Mouse (Mus musculus): Measurements from ENCODE around the gene Bzw2. TPM values are rescaled to one million over a fixed set of nuclear protein-coding genes. Genes with fewer than 3 reads are reported as not detected.

Bzw2 gene
- polyA plus RNA-seq, 1 experiment from 2014 or later: 122 TPM

DNA sequence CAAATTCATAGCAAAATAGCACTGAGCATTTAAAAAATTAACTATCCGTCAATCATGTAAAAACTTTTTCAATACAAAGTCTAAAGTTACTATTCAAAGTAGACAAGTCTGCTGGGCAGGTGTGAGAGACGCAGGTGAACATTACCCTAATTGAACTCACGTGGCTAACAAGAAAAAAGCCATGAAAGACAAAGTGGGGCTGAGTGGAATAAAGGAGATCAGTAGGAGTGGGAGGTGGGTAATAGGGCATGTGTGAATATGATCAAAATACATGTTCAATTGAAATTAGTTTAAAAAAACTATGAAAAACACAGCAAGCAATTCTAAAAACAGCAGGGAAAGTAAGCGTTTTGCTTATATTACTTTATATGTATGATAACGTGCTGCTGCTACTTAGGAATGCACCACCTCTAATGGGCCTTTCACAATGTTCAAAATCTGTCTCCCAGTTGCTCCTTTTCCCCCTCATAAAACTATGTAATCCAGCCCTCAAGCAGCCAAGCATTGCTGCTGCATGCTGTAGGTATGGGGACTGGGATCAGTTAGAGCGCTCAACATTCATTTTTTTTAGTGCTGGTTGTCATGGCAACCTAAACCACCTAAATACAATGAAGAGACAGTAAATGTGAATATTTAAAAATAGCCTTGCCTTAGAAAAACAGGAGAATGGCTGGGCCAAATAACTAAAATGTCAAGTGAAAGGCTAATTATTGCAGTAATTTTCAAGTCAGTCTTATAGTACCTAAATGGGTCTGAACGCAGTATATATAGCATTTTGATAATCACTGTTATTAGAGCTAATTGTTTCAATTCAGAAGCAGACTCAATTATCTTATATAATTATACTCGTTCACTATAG is 54.9 kb downstream of the Bzw2 start:
- WGBS: 97% methylated on average over 8 of the region's 8 CpGs
- Histone ChIP-seq H3K4me2 (replicated peaks; ENCODE audit: low read depth) (no peak overlapping the region), H3K27ac (replicated peaks) (no peak overlapping the region), H3K9me3 (ENCODE audit: control insufficient read depth, low read length) (no peaks in the 10 kb centered on the region), H3K27me3 (ENCODE audit: control insufficient read depth, insufficient read depth, low read length) (no peaks in the 10 kb centered on the region), H3K9ac (ENCODE audit: low read length) (no peak overlapping the region), H3K4me3 (ENCODE audit: low read depth, low read length) (no peak overlapping the region), H3K4me1 (replicated peaks; ENCODE audit: control insufficient read depth, insufficient read depth) (no peaks in the 10 kb centered on the region), H3K36me3 (ENCODE audit: control insufficient read depth, insufficient read depth, low read length) (peaks cover 21% of the 10 kb centered on the region)
- ATAC-seq (ENCODE audit: low FRiP score, low TSS enrichment) (no peak), DNase-seq (ENCODE audit: low spot score) (no peak)
- no peak for TF ChIP-seq CTCF (IDR thresholded peaks at IDR 0.05; ENCODE audit: low read depth)
- no peak for TF ChIP-seq EP300 (optimal IDR thresholded peaks at IDR 0.05)

DNA sequence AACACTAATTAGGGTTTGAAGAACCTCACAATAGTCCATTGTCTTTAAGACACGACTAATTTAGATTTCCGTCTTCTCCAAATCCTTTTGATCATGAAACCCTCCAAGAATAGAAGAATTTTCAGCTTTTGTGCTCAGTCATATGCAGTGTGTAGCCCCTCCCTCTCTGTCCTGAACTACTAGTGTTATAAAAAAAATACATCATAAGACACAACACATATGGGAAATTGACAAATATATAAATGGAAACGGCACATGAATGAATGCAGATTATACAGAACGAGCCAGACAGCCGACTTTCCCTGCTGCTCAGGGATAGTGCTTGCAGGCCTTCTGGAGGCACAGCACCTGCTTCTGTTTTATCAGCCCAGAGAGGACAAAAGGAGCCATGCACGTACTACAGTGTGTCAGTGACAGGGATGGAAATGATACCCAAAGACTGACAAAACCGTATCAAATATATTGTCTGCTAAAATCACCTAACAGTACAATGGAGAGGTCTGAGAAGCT is 62.5 kb downstream of the Bzw2 start:
- TF ChIP-seq EP300 (optimal IDR thresholded peaks at IDR 0.05) (no peak), CTCF (IDR thresholded peaks at IDR 0.05; ENCODE audit: low read depth) (no peak)
- Histone ChIP-seq H3K4me2 (replicated peaks; ENCODE audit: low read depth) (no peak overlapping the region), H3K4me1 (replicated peaks; ENCODE audit: control insufficient read depth, insufficient read depth) (no peaks in the 10 kb centered on the region), H3K9ac (ENCODE audit: low read length) (no peak overlapping the region), H3K4me3 (ENCODE audit: low read depth, low read length) (no peak overlapping the region), H3K27me3 (ENCODE audit: control insufficient read depth, insufficient read depth, low read length) (no peaks in the 10 kb centered on the region), H3K36me3 (ENCODE audit: control insufficient read depth, insufficient read depth, low read length) (peaks cover 10% of the 10 kb centered on the region), H3K27ac (replicated peaks) (no peak overlapping the region), H3K9me3 (ENCODE audit: control insufficient read depth, low read length) (no peaks in the 10 kb centered on the region)
- DNase-seq (ENCODE audit: low spot score) (no peak), ATAC-seq (ENCODE audit: low FRiP score, low TSS enrichment) (no peak)
- WGBS: 80% methylated on average over 7 of the region's 7 CpGs

DNA sequence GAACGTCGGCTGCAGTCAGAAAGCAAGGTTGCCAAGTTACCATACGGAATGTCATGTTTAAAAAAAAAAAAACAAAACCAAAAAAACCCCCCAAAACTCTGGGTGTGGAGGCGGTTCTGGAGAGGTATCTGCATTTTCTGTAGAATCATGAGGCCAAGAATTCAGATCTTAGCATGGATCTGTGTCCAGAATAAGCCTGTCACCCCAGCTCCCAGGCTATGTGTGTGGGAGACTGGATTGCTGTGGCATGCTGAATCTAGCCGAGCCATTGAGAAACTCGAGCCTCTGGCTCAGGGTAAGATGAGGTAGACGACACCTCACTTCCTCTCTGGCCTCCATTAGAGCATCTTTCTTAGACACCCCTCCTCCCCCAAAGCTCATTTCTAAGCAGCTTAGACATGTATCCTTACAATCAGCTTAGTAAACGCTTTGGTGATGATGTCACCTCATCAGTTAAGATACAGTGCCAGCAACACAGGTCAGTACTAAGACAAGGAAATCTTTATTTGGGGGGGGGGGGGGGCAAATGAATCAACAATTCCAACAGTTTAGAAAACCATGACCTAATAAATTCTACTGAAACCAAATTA is 64.7 kb downstream of the Bzw2 start:
- H3K4me1 ChIP-seq (replicated peaks; ENCODE audit: control insufficient read depth, insufficient read depth): no peaks in the 10 kb centered on the region
- no peak overlapping the region for H3K9ac ChIP-seq (ENCODE audit: low read length)
- H3K27ac ChIP-seq (replicated peaks): no peak overlapping the region
- H3K4me3 ChIP-seq (ENCODE audit: low read depth, low read length): no peak overlapping the region
- no peak for TF ChIP-seq CTCF (IDR thresholded peaks at IDR 0.05; ENCODE audit: low read depth)
- TF ChIP-seq EP300 (optimal IDR thresholded peaks at IDR 0.05): no peak
- DNase-seq (ENCODE audit: low spot score) (no peak), ATAC-seq (ENCODE audit: low FRiP score, low TSS enrichment) (no peak)
- peaks cover 10% of the 10 kb centered on the region for H3K36me3 ChIP-seq (ENCODE audit: control insufficient read depth, insufficient read depth, low read length)
- WGBS: 80% methylated on average over 8 of the region's 8 CpGs
- no peak overlapping the region for H3K4me2 ChIP-seq (replicated peaks; ENCODE audit: low read depth)
- no peaks in the 10 kb centered on the region for H3K27me3 ChIP-seq (ENCODE audit: control insufficient read depth, insufficient read depth, low read length)
- no peaks in the 10 kb centered on the region for H3K9me3 ChIP-seq (ENCODE audit: control insufficient read depth, low read length)

DNA sequence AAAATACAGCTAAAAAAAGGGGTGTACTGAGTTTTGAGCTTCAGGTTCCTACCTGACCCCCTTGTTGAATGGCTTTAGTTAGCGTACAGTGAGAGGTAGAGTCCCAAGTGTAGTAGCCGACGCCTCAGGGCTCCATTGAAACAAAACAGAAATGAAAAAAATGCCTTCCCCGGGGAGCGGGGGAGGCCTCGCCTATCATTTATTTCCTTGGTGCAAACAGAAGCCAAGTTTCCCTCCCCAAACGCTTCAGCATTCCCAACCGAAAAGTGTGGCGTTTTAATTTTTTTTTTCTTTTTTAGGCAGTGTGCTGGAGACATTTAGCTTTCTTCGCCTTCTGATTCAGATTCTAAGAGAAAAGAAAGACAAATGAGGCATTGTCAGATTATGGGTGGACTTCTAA is 65.9 kb downstream of the Bzw2 start:
- 81% methylated on average over 10 of the region's 10 CpGs for WGBS
- H3K36me3 ChIP-seq (ENCODE audit: control insufficient read depth, insufficient read depth, low read length): peaks cover 10% of the 10 kb centered on the region
- no peaks in the 10 kb centered on the region for H3K4me1 ChIP-seq (replicated peaks; ENCODE audit: control insufficient read depth, insufficient read depth)
- ATAC-seq (ENCODE audit: low FRiP score, low TSS enrichment): no peak
- TF ChIP-seq EP300 (optimal IDR thresholded peaks at IDR 0.05) (no peak), CTCF (IDR thresholded peaks at IDR 0.05; ENCODE audit: low read depth) (no peak)
- no peak overlapping the region for H3K4me2 ChIP-seq (replicated peaks; ENCODE audit: low read depth)
- no peaks in the 10 kb centered on the region for H3K27me3 ChIP-seq (ENCODE audit: control insufficient read depth, insufficient read depth, low read length)
- no peak for DNase-seq (ENCODE audit: low spot score)
- no peak overlapping the region for H3K9ac ChIP-seq (ENCODE audit: low read length)
- no peaks in the 10 kb centered on the region for H3K9me3 ChIP-seq (ENCODE audit: control insufficient read depth, low read length)
- H3K27ac ChIP-seq (replicated peaks): no peak overlapping the region
- no peak overlapping the region for H3K4me3 ChIP-seq (ENCODE audit: low read depth, low read length)

DNA sequence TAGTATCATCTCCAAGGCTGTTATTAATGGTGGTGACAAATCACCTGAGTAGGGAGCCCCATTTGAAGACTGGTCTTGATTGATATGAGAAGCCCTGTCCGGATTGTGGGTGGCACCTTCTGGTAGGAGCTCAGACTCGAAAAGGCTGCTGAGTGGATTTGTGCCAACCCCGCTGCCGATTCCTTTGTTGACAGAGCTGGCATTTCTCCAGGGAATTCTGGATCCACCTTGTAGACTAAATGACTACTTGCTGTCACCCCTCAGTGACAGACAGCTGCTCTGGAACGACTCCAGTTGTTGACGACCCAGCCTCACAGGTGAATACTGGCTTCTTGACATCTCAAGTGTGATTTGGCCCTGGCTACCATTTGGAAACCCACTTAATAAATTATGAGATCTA is 68.7 kb downstream of the Bzw2 start:
- H3K9me3 ChIP-seq (ENCODE audit: control insufficient read depth, low read length): no peaks in the 10 kb centered on the region
- H3K9ac ChIP-seq (ENCODE audit: low read length): no peak overlapping the region
- DNase-seq (ENCODE audit: low spot score) (peak; percentile 22), ATAC-seq (ENCODE audit: low FRiP score, low TSS enrichment) (no peak)
- H3K36me3 ChIP-seq (ENCODE audit: control insufficient read depth, insufficient read depth, low read length): peaks cover 8% of the 10 kb centered on the region
- no peaks in the 10 kb centered on the region for H3K27me3 ChIP-seq (ENCODE audit: control insufficient read depth, insufficient read depth, low read length)
- no peak overlapping the region for H3K4me3 ChIP-seq (ENCODE audit: low read depth, low read length)
- H3K4me1 ChIP-seq (replicated peaks; ENCODE audit: control insufficient read depth, insufficient read depth): no peaks in the 10 kb centered on the region
- TF ChIP-seq EP300 (optimal IDR thresholded peaks at IDR 0.05) (no peak), CTCF (IDR thresholded peaks at IDR 0.05; ENCODE audit: low read depth) (no peak)
- WGBS: 44% methylated on average over 6 of the region's 6 CpGs
- H3K4me2 ChIP-seq (replicated peaks; ENCODE audit: low read depth): no peak overlapping the region
- H3K27ac ChIP-seq (replicated peaks): no peak overlapping the region

DNA sequence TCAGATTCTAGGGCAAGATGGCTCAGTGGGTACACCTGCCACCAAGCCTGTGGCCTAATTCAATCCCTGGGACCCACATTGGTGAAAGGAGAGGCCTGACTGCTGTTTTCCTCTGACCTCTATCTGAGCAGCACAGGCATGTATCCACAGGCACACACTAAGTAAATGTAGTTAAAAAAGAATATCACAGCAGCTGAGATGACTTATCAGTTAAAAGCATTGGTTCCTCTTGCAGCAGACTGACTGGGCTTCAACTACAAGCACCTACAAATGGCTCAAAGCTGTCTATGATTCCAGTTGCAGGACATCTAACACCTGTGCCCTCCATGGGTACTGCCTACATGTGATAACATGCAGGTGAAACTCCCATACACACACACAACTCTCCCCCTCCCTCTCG is 69.1 kb downstream of the Bzw2 start:
- no peak overlapping the region for H3K4me3 ChIP-seq (ENCODE audit: low read depth, low read length)
- H3K4me2 ChIP-seq (replicated peaks; ENCODE audit: low read depth): no peak overlapping the region
- no peaks in the 10 kb centered on the region for H3K27me3 ChIP-seq (ENCODE audit: control insufficient read depth, insufficient read depth, low read length)
- no peaks in the 10 kb centered on the region for H3K4me1 ChIP-seq (replicated peaks; ENCODE audit: control insufficient read depth, insufficient read depth)
- WGBS: 73% methylated on average over 1 of the region's 1 CpGs
- H3K27ac ChIP-seq (replicated peaks): no peak overlapping the region
- no peak overlapping the region for H3K9ac ChIP-seq (ENCODE audit: low read length)
- H3K36me3 ChIP-seq (ENCODE audit: control insufficient read depth, insufficient read depth, low read length): peaks cover 8% of the 10 kb centered on the region
- H3K9me3 ChIP-seq (ENCODE audit: control insufficient read depth, low read length): no peaks in the 10 kb centered on the region
- ATAC-seq (ENCODE audit: low FRiP score, low TSS enrichment) (no peak), DNase-seq (ENCODE audit: low spot score) (no peak)
- TF ChIP-seq EP300 (optimal IDR thresholded peaks at IDR 0.05): no peak
- no peak for TF ChIP-seq CTCF (IDR thresholded peaks at IDR 0.05; ENCODE audit: low read depth)
